Mouse (Mus musculus): ENCODE results near the gene Vmn1r131.
"Not testable (repeated sequence)": the region's sequence is repeated elsewhere in the genome, so short reads cannot be mapped to it uniquely, and the experiment has no call there.

Vmn1r131 gene

DNA sequence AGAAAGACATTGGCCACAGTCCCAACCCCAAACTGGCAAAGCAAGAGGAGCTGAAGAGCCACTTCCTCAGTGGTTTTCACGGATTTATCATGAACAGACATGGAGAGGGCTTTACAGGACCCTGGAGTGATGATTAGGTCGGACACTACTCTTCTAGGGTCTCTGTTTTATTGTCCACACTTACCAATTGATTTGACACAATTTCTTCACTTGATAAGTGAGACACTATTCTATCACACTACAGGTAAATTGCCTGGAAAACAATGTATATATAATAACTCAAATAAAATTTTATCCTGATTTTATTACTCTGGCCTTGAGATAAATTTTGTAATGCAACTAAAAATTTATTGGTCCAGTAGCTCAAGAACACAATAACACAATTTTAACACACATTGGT, at the start of gene Vmn1r131:
Vmn1r131 (minus strand) TSS at position 101 of the 400 bp plus-strand sequence.
- DNase-seq (ENCODE audit: low spot score): not testable (repeated sequence)

DNA sequence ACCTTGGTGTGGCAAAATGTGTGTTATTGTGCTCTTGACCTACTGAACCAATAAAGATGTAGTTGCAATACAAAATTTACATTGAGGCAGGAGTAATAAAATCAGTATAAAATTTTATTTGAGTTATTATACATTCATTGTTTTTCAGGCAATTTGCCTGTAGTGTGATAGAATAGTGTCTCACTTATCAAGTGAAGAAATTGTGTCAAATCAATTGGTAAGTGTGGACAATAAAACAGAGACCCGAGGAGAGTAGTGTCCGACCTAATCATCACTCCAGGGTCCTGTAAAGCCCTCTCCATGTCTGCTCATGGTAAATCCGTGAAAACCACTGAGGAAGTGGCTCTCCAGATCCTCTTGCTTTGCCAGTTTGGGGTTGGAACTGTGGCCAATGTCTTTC, 34.4 kb downstream of the Vmn1r131 start, which contains the start of gene Vmn1r130:
Vmn1r130 (plus strand) TSS at position 301 of the 400 bp plus-strand sequence.
- DNase-seq (ENCODE audit: low spot score): not testable (repeated sequence)

All from embryo, embryonic 10.5 days (tissue).